Comparison of ENCODE assay signal across 8 mouse cellular contexts in the genomic region with DNA sequence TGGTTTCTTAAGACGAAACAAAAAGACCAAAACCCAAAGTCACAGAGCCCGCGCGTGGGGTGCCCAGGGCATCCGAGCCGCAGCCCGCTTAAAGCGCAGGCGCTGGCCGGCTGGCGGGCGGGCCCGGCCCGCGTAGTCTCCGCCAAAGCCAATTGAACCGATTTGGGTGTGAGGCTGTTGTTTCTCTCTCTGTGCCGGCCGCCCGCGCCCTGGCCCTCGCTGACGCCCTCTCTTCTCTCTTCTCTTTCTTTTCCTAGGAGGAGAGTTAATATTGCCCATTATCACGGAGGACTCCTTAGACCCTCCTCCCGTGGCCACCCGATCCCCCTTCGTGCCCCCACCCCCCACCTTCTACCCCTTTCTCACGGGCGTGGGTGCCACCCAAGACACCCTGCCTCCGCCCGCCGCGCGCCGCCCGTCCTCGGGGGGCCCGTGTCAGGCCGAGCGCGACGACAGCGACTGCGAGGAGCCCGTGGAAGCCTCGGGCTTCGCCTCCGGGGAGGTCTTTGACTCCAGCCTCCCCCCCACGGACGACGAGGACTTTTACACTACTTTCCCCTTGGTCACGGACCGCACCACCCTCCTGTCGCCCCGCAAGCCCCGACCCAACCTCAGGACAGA. TPM values are rescaled to one million over a fixed set of nuclear protein-coding genes. Genes with fewer than 3 reads are reported as not detected.
DNase-seq lines count a peak whose midpoint lies in the region; ATAC-seq and TF ChIP-seq lines count a peak whose summit lies in the region.

No protein-coding gene starts in this region.

- DNase-seq in adrenal gland, adult (ENCODE audit: inconsistent age in 2 of 2, low spot score in 1 of 2): peak; percentile 51 to 78
- no peak for DNase-seq in adrenal gland, adult 8-10 months
- peak; percentile 46 for DNase-seq in Muller cell, postnatal 12 days (ENCODE audit: inconsistent ontology term)
- DNase-seq in hindbrain, postnatal 0 days (ENCODE audit: low spot score): peak; percentile 71
- peak; percentile 66 for DNase-seq in lung, embryonic 14.5 days

- H3K4me1 ChIP-seq in forebrain, embryonic 13.5 days: peaks cover 58% of the 10 kb centered on the region
- H3K4me1 ChIP-seq in hindbrain, postnatal 0 days (ENCODE audit: insufficient read depth, low read length): peaks cover 40% of the 10 kb centered on the region
- no peaks in the 10 kb centered on the region for H3K4me1 ChIP-seq in lung, embryonic 14.5 days (ENCODE audit: insufficient read depth)
- H3K4me1 ChIP-seq in stomach, embryonic 14.5 days (ENCODE audit: control insufficient read depth, insufficient read depth, low read length): peaks cover 14% of the 10 kb centered on the region; the same call in 1 of the 2 replicates

- under 1% methylated on average over 56 of the region's 56 CpGs for WGBS in forebrain, embryonic 13.5 days
- 7% methylated on average over 54 of the region's 56 CpGs for WGBS in hindbrain, postnatal 0 days
- WGBS in lung, embryonic 14.5 days: under 1% methylated on average over 56 of the region's 56 CpGs
- WGBS in stomach, embryonic 14.5 days: under 1% methylated on average over 54 of the region's 56 CpGs

- no peak for TF ChIP-seq CTCF in hindbrain, postnatal 0 days (IDR thresholded peaks at IDR 0.05; ENCODE audit: low read depth)
- TF ChIP-seq CTCF in lung, embryonic 14.5 days (IDR thresholded peaks at IDR 0.05; ENCODE audit: low read depth): no peak

- peak overlapping the region; percentile 82 for H3K9ac ChIP-seq in forebrain, embryonic 13.5 days
- peak overlapping the region; percentile 45 for H3K9ac ChIP-seq in hindbrain, postnatal 0 days (replicated peaks; ENCODE audit: low read length)
- peak overlapping the region; percentile 47 for H3K9ac ChIP-seq in lung, embryonic 14.5 days
- peak overlapping the region; percentile 18; the same call in 1 of the 2 replicates for H3K9ac ChIP-seq in stomach, embryonic 14.5 days (replicated peaks; ENCODE audit: low read depth, low read length)

- peak overlapping the region; percentile 87 for H3K27ac ChIP-seq in forebrain, embryonic 13.5 days
- peak overlapping the region; percentile 78 for H3K27ac ChIP-seq in hindbrain, postnatal 0 days
- H3K27ac ChIP-seq in lung, embryonic 14.5 days (ENCODE audit: low read depth): no peak overlapping the region
- H3K27ac ChIP-seq in stomach, embryonic 14.5 days (ENCODE audit: low read length): no peak overlapping the region

- H3K4me3 ChIP-seq in forebrain, embryonic 13.5 days: peak overlapping the region; percentile 49
- H3K4me3 ChIP-seq in hindbrain, postnatal 0 days (ENCODE audit: low read length): peak overlapping the region; percentile 35
- H3K4me3 ChIP-seq in lung, embryonic 14.5 days (ENCODE audit: low read depth, low read length): peak overlapping the region; percentile 39
- peak overlapping the region; percentile 42 for H3K4me3 ChIP-seq in stomach, embryonic 14.5 days (ENCODE audit: low read depth, low read length)

- H3K4me2 ChIP-seq in forebrain, embryonic 13.5 days: peak overlapping the region; percentile 87
- H3K4me2 ChIP-seq in hindbrain, postnatal 0 days (ENCODE audit: low read depth, low read length): peak overlapping the region; percentile 65
- H3K4me2 ChIP-seq in lung, embryonic 14.5 days: peak overlapping the region; percentile 79
- H3K4me2 ChIP-seq in stomach, embryonic 14.5 days (replicated peaks; ENCODE audit: low read depth, low read length): peak overlapping the region; percentile 82

- H3K36me3 ChIP-seq in forebrain, embryonic 13.5 days (ENCODE audit: poor library complexity, severe bottlenecking): peaks cover 20% of the 10 kb centered on the region
- peaks cover 5% of the 10 kb centered on the region; the same call in 1 of the 2 replicates for H3K36me3 ChIP-seq in hindbrain, postnatal 0 days (ENCODE audit: insufficient read depth, low read length)
- H3K36me3 ChIP-seq in lung, embryonic 14.5 days (ENCODE audit: insufficient read depth): no peaks in the 10 kb centered on the region
- no peaks in the 10 kb centered on the region for H3K36me3 ChIP-seq in stomach, embryonic 14.5 days (ENCODE audit: control insufficient read depth, insufficient read depth, low read length)

- no peaks in the 10 kb centered on the region for H3K9me3 ChIP-seq in forebrain, embryonic 13.5 days (replicated peaks)
- H3K9me3 ChIP-seq in hindbrain, postnatal 0 days (ENCODE audit: low read length): no peaks in the 10 kb centered on the region
- no peaks in the 10 kb centered on the region for H3K9me3 ChIP-seq in lung, embryonic 14.5 days (ENCODE audit: low read depth, low read length)
- H3K9me3 ChIP-seq in stomach, embryonic 14.5 days (ENCODE audit: control insufficient read depth, low read depth, low read length): no peaks in the 10 kb centered on the region

- ATAC-seq in forebrain, embryonic 13.5 days: peak; percentile 22; the same call in 1 of the 2 replicates
- no peak for ATAC-seq in hindbrain, postnatal 0 days
- no peak for ATAC-seq in lung, embryonic 14.5 days (ENCODE audit: insufficient read depth)
- ATAC-seq in stomach, embryonic 14.5 days (ENCODE audit: insufficient number of reproducible peaks, insufficient read depth, low FRiP score, low read depth): no peak
- ATAC-seq in erythroid progenitor cell, adult 5-6 weeks (replicated peaks; ENCODE audit: low FRiP score, poor library complexity, severe bottlenecking): no peak

- no peaks in the 10 kb centered on the region for H3K27me3 ChIP-seq in forebrain, embryonic 13.5 days
- H3K27me3 ChIP-seq in hindbrain, postnatal 0 days (ENCODE audit: insufficient read depth, low read length): no peaks in the 10 kb centered on the region
- H3K27me3 ChIP-seq in lung, embryonic 14.5 days (ENCODE audit: insufficient read depth, low read length): peaks cover 39% of the 10 kb centered on the region
- peaks cover 5% of the 10 kb centered on the region; the same call in 1 of the 2 replicates for H3K27me3 ChIP-seq in stomach, embryonic 14.5 days (ENCODE audit: control insufficient read depth, insufficient read depth, low read length)

RNA-seq across cellular contexts. Expression of a gene that starts 11.7 kb away (rescaled TPM):
- under 1 TPM in 1 of 4 experiments, not detected in 3; 0.31 TPM for total RNA-seq in adrenal gland, adult 8-10 months (2022)
- not detected in 2 replicates for polyA plus RNA-seq in forebrain, embryonic 13.5 days (2015; fragmentation: Nextera tagmentation; extraction: Ambion mirVana)
- total RNA-seq in hindbrain, postnatal 0 days (2014; rRNA removed): 0.21 and 1.2 TPM in 2 replicates
- polyA plus RNA-seq in hindbrain, postnatal 0 days (2015; fragmentation: Nextera tagmentation; extraction: Ambion mirVana): 0.28 and 0.35 TPM in 2 replicates
- polyA plus RNA-seq in lung, embryonic 14.5 days (2014; fragmentation: Nextera tagmentation; extraction: Ambion mirVana): not detected in 2 replicates
- not detected in 2 replicates for polyA plus RNA-seq in stomach, embryonic 14.5 days (2014; fragmentation: Nextera tagmentation; extraction: Ambion mirVana)
- not detected in 2 replicates for total RNA-seq in erythroid progenitor cell, adult 5-6 weeks (2015; ENCODE audit: low replicate concordance)
- not detected in 2 replicates for total RNA-seq in erythroid progenitor cell, adult 5-6 weeks (2017; ENCODE audit: low replicate concordance)

Comparison
In these comparisons a context has a peak if more than half of its experiments do, and no peak if none do; other contexts are left out.
1. H3K27ac ChIP-seq: peak in forebrain, embryonic 13.5 days (single experiment) and hindbrain, postnatal 0 days (single experiment); none in lung, embryonic 14.5 days (single experiment) and stomach, embryonic 14.5 days (single experiment).
2. H3K9ac ChIP-seq: peak in every context shown above with its lines; median percentile 82 in forebrain, embryonic 13.5 days; 47 in lung, embryonic 14.5 days; 45 in hindbrain, postnatal 0 days; 18 in stomach, embryonic 14.5 days.
3. Peak in every context shown above with its lines, with median percentiles within 50 percentile points of each other: H3K4me2 ChIP-seq and H3K4me3 ChIP-seq.